Mouse (Mus musculus): ENCODE results near the gene Nup62.

GRCm38 (mm10) chr7:44863982-44864494 lies 48.1 kb downstream of the Nup62 start:
- TF ChIP-seq FLI1 (IDR thresholded peaks at IDR 0.05; ENCODE audit: low read length) (no peak), GATA1 (IDR thresholded peaks at IDR 0.05; ENCODE audit: borderline replicate concordance, low read length) (no peak)
